Mouse (Mus musculus) embryonic fibroblast, embryonic 13.5 days (primary cell): Measurements from ENCODE around the gene Cd3e. TPM values are rescaled to one million over a fixed set of nuclear protein-coding genes. Genes with fewer than 3 reads are reported as not detected.

Experiments
- H3K27ac ChIP-seq: 2 replicates; pipeline ENCODE4 v1.5.1; 2012; ENCODE audit warnings: low read length, control low read depth, inconsistent platforms; ENCODE audit not compliant: insufficient read depth
- H3K4me1 ChIP-seq: 2 replicates; pipeline ENCODE4 v1.6.1; 2011; ENCODE audit warnings: low read length; ENCODE audit not compliant: control insufficient read depth, insufficient read depth
- H3K4me3 ChIP-seq: 2 replicates; pipeline ENCODE4 v1.5.1; 2011; ENCODE audit warnings: mild to moderate bottlenecking, control low read depth, low read length; ENCODE audit not compliant: insufficient read depth
- CTCF ChIP-seq: IDR thresholded peaks from 2 replicates; pipeline ENCODE4 v1.5.1; 2011; ENCODE audit warnings: mild to moderate bottlenecking, control low read depth, low read length, moderate library complexity, borderline replicate concordance; ENCODE audit not compliant: insufficient read depth
- POLR2A ChIP-seq: IDR thresholded peaks from 2 replicates; pipeline ENCODE4 v1.6.1; 2011; ENCODE audit warnings: low read depth, mild to moderate bottlenecking, control low read depth, low read length, moderate library complexity
- polyA plus RNA-seq: library from polyadenylated mRNA; stranded (reverse); fragments of >200 nt; gene quantifications from 2 replicates; pipeline ENCODE4 v1.2.4, GENCODE M21; 2011; ENCODE audit warnings: low read depth; ENCODE audit not compliant: missing spikeins, insufficient read length

Cd3e gene
- polyA plus RNA-seq, 1 experiment, result not detected

GRCm38 (mm10) chr9:44998138-44998537 is 11.3 kb downstream of the Cd3e start:
- H3K4me1 ChIP-seq, result no peaks in the 10 kb centered on the region
- H3K4me3 ChIP-seq, result no peak overlapping the region
- TF ChIP-seq POLR2A (no peak), CTCF (no peak)
- no peak overlapping the region for H3K27ac ChIP-seq

- no peak overlapping the region for H3K4me3 ChIP-seq
- TF ChIP-seq CTCF (no peak), POLR2A (no peak)
- no peaks in the 10 kb centered on the region for H3K4me1 ChIP-seq
- H3K27ac ChIP-seq, result no peak overlapping the region
Observed at GRCm38 (mm10) chr9:44996590-44996989, 12.8 kb downstream of the Cd3e start.

- TF ChIP-seq POLR2A (no peak), CTCF (no peak)
- no peak overlapping the region for H3K27ac ChIP-seq
- H3K4me1 ChIP-seq, result no peaks in the 10 kb centered on the region
- no peak overlapping the region for H3K4me3 ChIP-seq
Observed at GRCm38 (mm10) chr9:44994962-44995361, 14.5 kb downstream of the Cd3e start.

- no peak for TF ChIP-seq CTCF
- TF ChIP-seq POLR2A, result no peak
- no peak overlapping the region for H3K27ac ChIP-seq
- no peak overlapping the region for H3K4me3 ChIP-seq
- H3K4me1 ChIP-seq, result no peaks in the 10 kb centered on the region
Observed at GRCm38 (mm10) chr9:44993268-44993667, 16.2 kb downstream of the Cd3e start.

- Histone ChIP-seq H3K4me1 (no peaks in the 10 kb centered on the region), H3K4me3 (no peak overlapping the region), H3K27ac (no peak overlapping the region)
- TF ChIP-seq CTCF (no peak), POLR2A (no peak)
Observed at GRCm38 (mm10) chr9:44992271-44992670, 17.2 kb downstream of the Cd3e start.

- no peak for TF ChIP-seq POLR2A
- TF ChIP-seq CTCF, result no peak
- Histone ChIP-seq H3K4me1 (no peaks in the 10 kb centered on the region), H3K27ac (no peak overlapping the region), H3K4me3 (no peak overlapping the region)
Observed at GRCm38 (mm10) chr9:44991821-44992220, 17.6 kb downstream of the Cd3e start.

- no peak for TF ChIP-seq POLR2A
- no peak for TF ChIP-seq CTCF
- Histone ChIP-seq H3K27ac (no peak overlapping the region), H3K4me3 (no peak overlapping the region), H3K4me1 (no peaks in the 10 kb centered on the region)
Observed at GRCm38 (mm10) chr9:44986976-44987375, 22.5 kb downstream of the Cd3e start.

- TF ChIP-seq POLR2A, result no peak
- no peak for TF ChIP-seq CTCF
Observed at GRCm38 (mm10) chr9:44986242-44986781, 23.1 kb downstream of the Cd3e start.

GRCm38 (mm10) chr9:44985721-44986161 is 23.7 kb downstream of the Cd3e start:
- TF ChIP-seq CTCF, result no peak
- H3K27ac ChIP-seq, result no peak overlapping the region
- no peak overlapping the region for H3K4me3 ChIP-seq
- H3K4me1 ChIP-seq, result no peaks in the 10 kb centered on the region

More at GRCm38 (mm10) chr9:44986242-44986781, 23.1 kb downstream of the Cd3e start:
- no peak overlapping the region for H3K27ac ChIP-seq
- H3K4me3 ChIP-seq, result no peak overlapping the region
- no peaks in the 10 kb centered on the region for H3K4me1 ChIP-seq

- no peak for TF ChIP-seq POLR2A
- TF ChIP-seq CTCF, result no peak
- H3K27ac ChIP-seq, result no peak overlapping the region
Observed at GRCm38 (mm10) chr9:44983001-44983400, 26.4 kb downstream of the Cd3e start.

GRCm38 (mm10) chr9:44982531-44982930 is 26.9 kb downstream of the Cd3e start:
- Histone ChIP-seq H3K4me3 (no peak overlapping the region), H3K27ac (no peak overlapping the region), H3K4me1 (no peaks in the 10 kb centered on the region)
- TF ChIP-seq CTCF, result no peak
- TF ChIP-seq POLR2A, result no peak

More at GRCm38 (mm10) chr9:44983001-44983400, 26.4 kb downstream of the Cd3e start:
- H3K4me3 ChIP-seq, result no peak overlapping the region
- no peaks in the 10 kb centered on the region for H3K4me1 ChIP-seq
